Mouse (Mus musculus) spleen, adult 2 months (tissue): ENCODE results near the gene Hjurp.

ENCODE experiments used
- CTCF ChIP-seq: fragments of 200-500 bp; IDR thresholded peaks from 2 replicates; pipeline ENCODE4 v1.5.1; 2011; ENCODE audit warnings: mild to moderate bottlenecking, inconsistent platforms; ENCODE audit not compliant: insufficient read depth, insufficient read length, insufficient replicate concordance; ENCODE audit errors: extremely low read depth
- POLR2A ChIP-seq: fragments of 200-500 bp; IDR thresholded peaks from 2 replicates; pipeline ENCODE4 v1.6.1; 2011; ENCODE audit warnings: low read depth, low read length, inconsistent platforms

DNA sequence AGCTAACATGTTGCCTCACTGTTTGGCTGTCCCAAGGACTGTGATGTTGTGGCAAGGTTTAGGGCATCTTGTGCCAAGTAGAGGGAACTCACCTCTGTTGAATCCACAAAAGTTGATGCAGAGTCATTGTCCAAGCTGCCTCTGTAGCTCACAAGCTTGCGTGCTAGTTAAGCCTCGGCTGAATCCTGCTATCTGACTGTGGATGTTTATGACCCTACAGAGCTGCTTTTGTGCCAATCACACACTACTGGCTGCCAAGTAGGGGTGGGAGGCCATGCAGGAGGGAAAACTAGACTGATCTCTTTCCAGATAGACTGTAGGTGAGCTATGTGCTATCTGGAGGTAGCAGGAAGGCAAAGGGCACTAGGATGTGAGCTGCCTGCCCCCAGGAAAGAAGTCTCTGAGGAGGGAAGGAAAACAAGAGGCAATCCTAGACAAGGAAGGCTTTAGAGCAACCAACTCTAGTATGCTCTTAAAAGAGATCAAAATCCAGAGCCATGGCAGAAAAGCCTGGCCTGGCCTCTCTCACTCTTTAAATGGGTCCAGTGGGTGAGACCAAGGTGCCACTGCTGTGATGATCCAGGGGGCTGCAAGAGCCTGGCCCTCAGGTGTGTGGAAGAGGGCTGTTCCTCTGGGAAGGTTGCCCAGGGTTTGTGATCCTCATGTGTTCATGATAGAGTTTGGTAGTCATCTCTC lies 63.5 kb downstream of the Hjurp start:
- TF ChIP-seq CTCF (no peak), POLR2A (no peak)
